Comparison of ENCODE assay signal across 8 mouse cellular contexts in the genomic region with DNA sequence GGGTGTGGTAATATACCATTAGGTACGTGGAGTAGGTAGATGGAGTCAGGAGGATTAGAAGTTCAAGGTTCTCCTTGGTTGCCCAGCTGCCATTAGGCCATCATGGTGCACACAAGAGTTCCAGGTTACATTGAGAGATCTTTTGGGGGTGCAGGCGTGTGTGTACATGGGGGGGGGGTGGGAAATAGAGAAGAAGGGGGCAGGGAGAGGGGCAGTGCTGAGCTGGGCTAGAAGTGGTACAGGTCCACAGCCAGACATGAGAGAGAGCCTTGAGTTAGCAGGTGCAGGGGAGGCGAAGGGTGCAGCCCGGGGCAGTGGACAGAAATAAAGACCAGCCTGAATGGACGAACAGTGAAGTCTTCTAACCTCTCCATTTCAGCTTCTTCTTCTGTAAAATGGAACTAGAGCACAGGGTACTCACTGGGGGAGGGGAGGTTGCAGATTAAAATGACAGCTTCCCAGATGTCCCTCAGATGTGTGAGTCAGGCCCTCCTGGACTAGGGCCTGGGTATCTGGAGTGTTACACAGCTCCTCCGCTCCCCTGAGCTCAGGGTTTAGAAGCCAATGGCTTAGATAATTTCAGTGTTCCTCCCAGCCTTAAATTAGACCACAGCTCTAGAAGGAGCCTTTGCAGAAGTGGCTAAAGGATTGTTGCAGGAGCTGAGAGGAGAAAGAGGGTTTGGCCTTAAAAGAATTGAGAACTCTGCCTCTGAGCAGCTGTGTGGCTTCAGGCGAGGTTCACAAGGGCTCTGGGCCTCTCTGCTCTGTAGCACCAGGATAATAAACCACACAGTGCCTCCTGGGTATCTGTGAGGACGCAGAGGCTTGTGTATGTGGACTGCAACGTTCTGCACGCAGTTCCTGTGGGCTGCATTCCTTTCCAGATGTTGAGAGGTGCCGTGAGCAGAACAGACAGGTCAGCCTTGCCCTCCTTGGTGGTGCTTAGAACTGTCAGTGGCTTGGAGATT. TPM values are rescaled to one million over a fixed set of nuclear protein-coding genes. Genes with fewer than 3 reads are reported as not detected.
DNase-seq lines count a peak whose midpoint lies in the region; ATAC-seq and TF ChIP-seq lines count a peak whose summit lies in the region.

No protein-coding gene starts in this region.

- no peak for ATAC-seq in forebrain, embryonic 13.5 days
- no peak for ATAC-seq in forebrain, embryonic 16.5 days
- ATAC-seq in megakaryocyte, adult 5-6 weeks (ENCODE audit: poor library complexity, severe bottlenecking): no peak

- H3K9ac ChIP-seq in forebrain, embryonic 13.5 days: peak overlapping the region; percentile 18; the same call in 1 of the 2 replicates
- H3K9ac ChIP-seq in forebrain, embryonic 16.5 days (replicated peaks; ENCODE audit: low read depth, low read length): no peak overlapping the region

- H3K4me2 ChIP-seq in forebrain, embryonic 13.5 days: no peak overlapping the region
- no peak overlapping the region for H3K4me2 ChIP-seq in forebrain, embryonic 16.5 days (ENCODE audit: low read length)

- TF ChIP-seq CTCF in olfactory bulb, adult 2 months (IDR thresholded peaks at IDR 0.05; ENCODE audit: insufficient read depth, low read depth, low read length): no peak

- H3K27ac ChIP-seq in forebrain, embryonic 13.5 days: no peak overlapping the region
- H3K27ac ChIP-seq in forebrain, embryonic 16.5 days (ENCODE audit: low read length): no peak overlapping the region
- H3K27ac ChIP-seq in limb, embryonic 10.5 days: peak overlapping the region; percentile 75
- H3K27ac ChIP-seq in olfactory bulb, adult 2 months (ENCODE audit: insufficient read depth, low read depth, low read length): peak overlapping the region; percentile 21; the same call in 1 of the 2 replicates

- WGBS in forebrain, embryonic 13.5 days: 77% methylated on average over 11 of the region's 11 CpGs
- WGBS in forebrain, embryonic 16.5 days: 81% methylated on average over 11 of the region's 11 CpGs
- 54% methylated on average over 11 of the region's 11 CpGs for WGBS in limb, embryonic 10.5 days
- 61% methylated on average over 11 of the region's 11 CpGs for WGBS in olfactory bulb, adult 2 months

- no peak for DNase-seq in limb, embryonic 10.5 days (ENCODE audit: low spot score)
- no peak for DNase-seq in urinary bladder, postnatal 4 days (ENCODE audit: low spot score in 2 of 2)
- no peak for DNase-seq in ovary, postnatal 10 days (ENCODE audit: low spot score)

- no peak overlapping the region for H3K4me3 ChIP-seq in forebrain, embryonic 13.5 days
- no peak overlapping the region for H3K4me3 ChIP-seq in forebrain, embryonic 16.5 days (replicated peaks; ENCODE audit: low read length)
- peak overlapping the region; percentile 90 for H3K4me3 ChIP-seq in megakaryocyte, embryonic 14.5 days (replicated peaks)
- no peak overlapping the region for H3K4me3 ChIP-seq in limb, embryonic 10.5 days
- H3K4me3 ChIP-seq in olfactory bulb, adult 2 months (ENCODE audit: insufficient read depth, low read depth, low read length): no peak overlapping the region

- H3K4me1 ChIP-seq in forebrain, embryonic 13.5 days: peaks cover 16% of the 10 kb centered on the region
- H3K4me1 ChIP-seq in forebrain, embryonic 16.5 days (replicated peaks; ENCODE audit: control insufficient read depth, insufficient read depth, low read length): peaks cover 11% of the 10 kb centered on the region
- peaks cover 91% of the 10 kb centered on the region for H3K4me1 ChIP-seq in megakaryocyte, embryonic 14.5 days
- H3K4me1 ChIP-seq in limb, embryonic 10.5 days: peaks cover 63% of the 10 kb centered on the region
- peaks cover 36% of the 10 kb centered on the region for H3K4me1 ChIP-seq in olfactory bulb, adult 2 months (ENCODE audit: control insufficient read depth, insufficient read depth, low read length)

- no peak for TF ChIP-seq POLR2A in olfactory bulb, adult 2 months (IDR thresholded peaks at IDR 0.05; ENCODE audit: insufficient read depth, low read depth, low read length)

- H3K9me3 ChIP-seq in forebrain, embryonic 13.5 days (replicated peaks): no peaks in the 10 kb centered on the region
- no peaks in the 10 kb centered on the region for H3K9me3 ChIP-seq in forebrain, embryonic 16.5 days (ENCODE audit: control insufficient read depth, low read length)
- no peaks in the 10 kb centered on the region for H3K9me3 ChIP-seq in megakaryocyte, embryonic 14.5 days
- H3K9me3 ChIP-seq in limb, embryonic 10.5 days (replicated peaks): no peaks in the 10 kb centered on the region

- H3K36me3 ChIP-seq in forebrain, embryonic 13.5 days (ENCODE audit: poor library complexity, severe bottlenecking): peaks cover 46% of the 10 kb centered on the region
- peaks cover 27% of the 10 kb centered on the region for H3K36me3 ChIP-seq in forebrain, embryonic 16.5 days (ENCODE audit: control insufficient read depth, insufficient read depth)
- H3K36me3 ChIP-seq in megakaryocyte, embryonic 14.5 days (replicated peaks; ENCODE audit: low read length): peaks cover 78% of the 10 kb centered on the region
- H3K36me3 ChIP-seq in limb, embryonic 10.5 days: peaks cover 81% of the 10 kb centered on the region

- no peaks in the 10 kb centered on the region for H3K27me3 ChIP-seq in forebrain, embryonic 13.5 days
- H3K27me3 ChIP-seq in forebrain, embryonic 16.5 days (replicated peaks; ENCODE audit: control insufficient read depth, insufficient read depth, low read length): no peaks in the 10 kb centered on the region
- H3K27me3 ChIP-seq in megakaryocyte, embryonic 14.5 days (replicated peaks): no peaks in the 10 kb centered on the region
- no peaks in the 10 kb centered on the region for H3K27me3 ChIP-seq in limb, embryonic 10.5 days (ENCODE audit: low read depth, poor library complexity, severe bottlenecking)

RNA-seq across cellular contexts. Expression of gene Ahdc1, which starts 47.7 kb away (rescaled TPM):
- 7.3 and 8.1 TPM in 2 replicates for polyA plus RNA-seq in forebrain, embryonic 13.5 days (2015; fragmentation: Nextera tagmentation; extraction: Ambion mirVana)
- polyA plus RNA-seq in forebrain, embryonic 16.5 days (2015; fragmentation: Nextera tagmentation; extraction: Ambion mirVana): 13.0 and 13.7 TPM in 2 replicates
- polyA plus RNA-seq in megakaryocyte, embryonic 14.5 days (2012; ENCODE audit: insufficient read depth, low replicate concordance): 42.4 and 114 TPM in 2 replicates
- total RNA-seq in megakaryocyte, adult 5-6 weeks (2015): 3.0 and 4.4 TPM in 2 replicates
- total RNA-seq in megakaryocyte, adult 5-6 weeks (2017): 0.77 and 3.6 TPM in 2 replicates
- polyA plus RNA-seq in limb, embryonic 10.5 days (2016; fragmentation: Nextera tagmentation; extraction: Ambion mirVana): 13.0 and 13.8 TPM in 2 replicates
- polyA plus RNA-seq in olfactory bulb, adult 2 months (2012; ENCODE audit: insufficient read depth, insufficient read length, low replicate concordance, missing spikeins): not detected in 2 replicates

Comparison
In these comparisons a context has a peak if more than half of its experiments do, and no peak if none do; other contexts are left out.
1. H3K27ac ChIP-seq: peak in limb, embryonic 10.5 days (single experiment) and olfactory bulb, adult 2 months (single experiment); none in forebrain, embryonic 13.5 days (single experiment) and forebrain, embryonic 16.5 days (single experiment).